Mouse (Mus musculus): ENCODE results near the gene Msh4. TPM values are rescaled to one million over a fixed set of nuclear protein-coding genes. Genes with fewer than 3 reads are reported as not detected.

Gene Msh4
- polyA plus RNA-seq, 1 experiment from 2014 or later: not detected

GRCm38 (mm10) chr3:153905251-153906135 is 445 bp downstream of the Msh4 start:
- no peak overlapping the region for H3K4me3 ChIP-seq (ENCODE audit: low read depth, low read length)
- peak; percentile 35; the same call in 1 of the 2 replicates for ATAC-seq (replicated peaks; ENCODE audit: insufficient number of reproducible peaks, low FRiP score, low TSS enrichment, low read depth)
- no peaks in the 10 kb centered on the region for H3K27me3 ChIP-seq (ENCODE audit: control insufficient read depth, insufficient read depth, low read length)
- H3K36me3 ChIP-seq (replicated peaks; ENCODE audit: control insufficient read depth, insufficient read depth, low read depth, low read length): peaks cover 20% of the 10 kb centered on the region
- H3K4me1 ChIP-seq (ENCODE audit: control insufficient read depth, insufficient read depth, low read length): no peaks in the 10 kb centered on the region
- WGBS: 87% methylated on average over 49 of the region's 49 CpGs
- H3K27ac ChIP-seq (replicated peaks; ENCODE audit: low read depth, low read length): no peak overlapping the region; the same call in 1 of the 2 replicates
- no peak overlapping the region for H3K9ac ChIP-seq (replicated peaks; ENCODE audit: low read length)
- DNase-seq (ENCODE audit: low spot score): no peak
- H3K9me3 ChIP-seq (replicated peaks; ENCODE audit: control insufficient read depth, low read length): no peaks in the 10 kb centered on the region
- H3K4me2 ChIP-seq (ENCODE audit: low read depth, low read length): no peak overlapping the region

GRCm38 (mm10) chr3:153904586-153904985 is 1.4 kb downstream of the Msh4 start:
- Histone ChIP-seq H3K9me3 (replicated peaks; ENCODE audit: control insufficient read depth, low read length) (no peaks in the 10 kb centered on the region), H3K4me3 (ENCODE audit: low read depth, low read length) (no peak overlapping the region), H3K9ac (replicated peaks; ENCODE audit: low read length) (no peak overlapping the region), H3K4me2 (ENCODE audit: low read depth, low read length) (no peak overlapping the region), H3K36me3 (replicated peaks; ENCODE audit: control insufficient read depth, insufficient read depth, low read depth, low read length) (peaks cover 15% of the 10 kb centered on the region), H3K4me1 (ENCODE audit: control insufficient read depth, insufficient read depth, low read length) (no peaks in the 10 kb centered on the region), H3K27me3 (ENCODE audit: control insufficient read depth, insufficient read depth, low read length) (no peaks in the 10 kb centered on the region), H3K27ac (replicated peaks; ENCODE audit: low read depth, low read length) (no peak overlapping the region)
- DNase-seq (ENCODE audit: low spot score): peak; percentile 53
- 65% methylated on average over 6 of the region's 6 CpGs for WGBS
- no peak for ATAC-seq (replicated peaks; ENCODE audit: insufficient number of reproducible peaks, low FRiP score, low TSS enrichment, low read depth)

- DNase-seq (ENCODE audit: low spot score): no peak
- no peaks in the 10 kb centered on the region for H3K9me3 ChIP-seq (replicated peaks; ENCODE audit: control insufficient read depth, low read length)
- no peak overlapping the region for H3K4me2 ChIP-seq (ENCODE audit: low read depth, low read length)
- no peak overlapping the region for H3K27ac ChIP-seq (replicated peaks; ENCODE audit: low read depth, low read length)
- no peaks in the 10 kb centered on the region for H3K4me1 ChIP-seq (ENCODE audit: control insufficient read depth, insufficient read depth, low read length)
- no peak overlapping the region for H3K9ac ChIP-seq (replicated peaks; ENCODE audit: low read length)
- no peaks in the 10 kb centered on the region for H3K27me3 ChIP-seq (ENCODE audit: control insufficient read depth, insufficient read depth, low read length)
- ATAC-seq (replicated peaks; ENCODE audit: insufficient number of reproducible peaks, low FRiP score, low TSS enrichment, low read depth): no peak
- H3K36me3 ChIP-seq (replicated peaks; ENCODE audit: control insufficient read depth, insufficient read depth, low read depth, low read length): peaks cover 7% of the 10 kb centered on the region
- no peak overlapping the region for H3K4me3 ChIP-seq (ENCODE audit: low read depth, low read length)
- 64% methylated on average over 3 of the region's 3 CpGs for WGBS
These were observed 3.3 kb downstream of the Msh4 start for GRCm38 (mm10) chr3:153902595-153902994.

GRCm38 (mm10) chr3:153901904-153902303 is 4.0 kb downstream of the Msh4 start:
- DNase-seq (ENCODE audit: low spot score): no peak

GRCm38 (mm10) chr3:153897216-153897615 is 8.7 kb downstream of the Msh4 start:
- Histone ChIP-seq H3K9me3 (replicated peaks; ENCODE audit: control insufficient read depth, low read length) (no peaks in the 10 kb centered on the region), H3K4me1 (ENCODE audit: control insufficient read depth, insufficient read depth, low read length) (no peaks in the 10 kb centered on the region), H3K4me3 (ENCODE audit: low read depth, low read length) (no peak overlapping the region), H3K27ac (replicated peaks; ENCODE audit: low read depth, low read length) (no peak overlapping the region), H3K4me2 (ENCODE audit: low read depth, low read length) (no peak overlapping the region), H3K36me3 (replicated peaks; ENCODE audit: control insufficient read depth, insufficient read depth, low read depth, low read length) (no peaks in the 10 kb centered on the region), H3K27me3 (ENCODE audit: control insufficient read depth, insufficient read depth, low read length) (no peaks in the 10 kb centered on the region), H3K9ac (replicated peaks; ENCODE audit: low read length) (no peak overlapping the region)
- WGBS: 78% methylated on average over 6 of the region's 6 CpGs
- DNase-seq (ENCODE audit: low spot score) (no peak), ATAC-seq (replicated peaks; ENCODE audit: insufficient number of reproducible peaks, low FRiP score, low TSS enrichment, low read depth) (no peak)

More at GRCm38 (mm10) chr3:153901904-153902303, 4.0 kb downstream of the Msh4 start:
- no peak for ATAC-seq (replicated peaks; ENCODE audit: insufficient number of reproducible peaks, low FRiP score, low TSS enrichment, low read depth)
- Histone ChIP-seq H3K36me3 (replicated peaks; ENCODE audit: control insufficient read depth, insufficient read depth, low read depth, low read length) (peaks cover 7% of the 10 kb centered on the region), H3K4me3 (ENCODE audit: low read depth, low read length) (no peak overlapping the region), H3K27ac (replicated peaks; ENCODE audit: low read depth, low read length) (no peak overlapping the region), H3K4me1 (ENCODE audit: control insufficient read depth, insufficient read depth, low read length) (no peaks in the 10 kb centered on the region), H3K9ac (replicated peaks; ENCODE audit: low read length) (no peak overlapping the region), H3K4me2 (ENCODE audit: low read depth, low read length) (no peak overlapping the region), H3K9me3 (replicated peaks; ENCODE audit: control insufficient read depth, low read length) (no peaks in the 10 kb centered on the region), H3K27me3 (ENCODE audit: control insufficient read depth, insufficient read depth, low read length) (no peaks in the 10 kb centered on the region)
- WGBS: 82% methylated on average over 1 of the region's 1 CpGs

- Histone ChIP-seq H3K4me1 (ENCODE audit: control insufficient read depth, insufficient read depth, low read length) (no peaks in the 10 kb centered on the region), H3K36me3 (replicated peaks; ENCODE audit: control insufficient read depth, insufficient read depth, low read depth, low read length) (no peaks in the 10 kb centered on the region), H3K9ac (replicated peaks; ENCODE audit: low read length) (no peak overlapping the region), H3K9me3 (replicated peaks; ENCODE audit: control insufficient read depth, low read length) (no peaks in the 10 kb centered on the region), H3K27ac (replicated peaks; ENCODE audit: low read depth, low read length) (no peak overlapping the region), H3K4me3 (ENCODE audit: low read depth, low read length) (no peak overlapping the region), H3K4me2 (ENCODE audit: low read depth, low read length) (no peak overlapping the region), H3K27me3 (ENCODE audit: control insufficient read depth, insufficient read depth, low read length) (no peaks in the 10 kb centered on the region)
- ATAC-seq (replicated peaks; ENCODE audit: insufficient number of reproducible peaks, low FRiP score, low TSS enrichment, low read depth) (no peak), DNase-seq (ENCODE audit: low spot score) (no peak)
- 90% methylated on average over 3 of the region's 3 CpGs for WGBS
These were observed 10.5 kb downstream of the Msh4 start for GRCm38 (mm10) chr3:153895454-153895853.

- no peak overlapping the region for H3K4me3 ChIP-seq (ENCODE audit: low read depth, low read length)
- DNase-seq (ENCODE audit: low spot score): no peak
- H3K4me2 ChIP-seq (ENCODE audit: low read depth, low read length): no peak overlapping the region
- H3K36me3 ChIP-seq (replicated peaks; ENCODE audit: control insufficient read depth, insufficient read depth, low read depth, low read length): no peaks in the 10 kb centered on the region
- no peaks in the 10 kb centered on the region for H3K27me3 ChIP-seq (ENCODE audit: control insufficient read depth, insufficient read depth, low read length)
- WGBS: 75% methylated on average over 7 of the region's 8 CpGs
- ATAC-seq (replicated peaks; ENCODE audit: insufficient number of reproducible peaks, low FRiP score, low TSS enrichment, low read depth): no peak
- no peaks in the 10 kb centered on the region for H3K4me1 ChIP-seq (ENCODE audit: control insufficient read depth, insufficient read depth, low read length)
- no peak overlapping the region for H3K9ac ChIP-seq (replicated peaks; ENCODE audit: low read length)
- no peaks in the 10 kb centered on the region for H3K9me3 ChIP-seq (replicated peaks; ENCODE audit: control insufficient read depth, low read length)
- H3K27ac ChIP-seq (replicated peaks; ENCODE audit: low read depth, low read length): no peak overlapping the region
These were observed 16.7 kb downstream of the Msh4 start for GRCm38 (mm10) chr3:153889188-153889781.

GRCm38 (mm10) chr3:153888141-153888540 is 17.8 kb downstream of the Msh4 start:
- DNase-seq (ENCODE audit: low spot score) (no peak), ATAC-seq (replicated peaks; ENCODE audit: insufficient number of reproducible peaks, low FRiP score, low TSS enrichment, low read depth) (no peak)
- H3K9ac ChIP-seq (replicated peaks; ENCODE audit: low read length): no peak overlapping the region
- no peak overlapping the region for H3K27ac ChIP-seq (replicated peaks; ENCODE audit: low read depth, low read length)
- H3K4me3 ChIP-seq (ENCODE audit: low read depth, low read length): no peak overlapping the region
- H3K9me3 ChIP-seq (replicated peaks; ENCODE audit: control insufficient read depth, low read length): no peaks in the 10 kb centered on the region
- H3K36me3 ChIP-seq (replicated peaks; ENCODE audit: control insufficient read depth, insufficient read depth, low read depth, low read length): no peaks in the 10 kb centered on the region
- no peaks in the 10 kb centered on the region for H3K27me3 ChIP-seq (ENCODE audit: control insufficient read depth, insufficient read depth, low read length)
- 71% methylated on average over 6 of the region's 6 CpGs for WGBS
- H3K4me2 ChIP-seq (ENCODE audit: low read depth, low read length): no peak overlapping the region
- no peaks in the 10 kb centered on the region for H3K4me1 ChIP-seq (ENCODE audit: control insufficient read depth, insufficient read depth, low read length)

Data from embryonic facial prominence, embryonic 11.5 days (tissue).